Mouse (Mus musculus) liver, embryonic 14.5 days (tissue): ENCODE data around the gene Cyth2. TPM values are rescaled to one million over a fixed set of nuclear protein-coding genes. Genes with fewer than 3 reads are reported as not detected.
A peak's percentile ranks its signal among the peaks of the same experiment; 100 is the strongest.

ENCODE experiments used
- ATAC-seq: fragments of 200-750 bp; cut with Nextera tagmentation; 2 replicates; pipeline ENCODE4 v1.8.0; 2017; ENCODE audit warnings: moderate number of reproducible peaks, mild to moderate bottlenecking, moderate library complexity; ENCODE audit not compliant: insufficient read depth
- DNase-seq, 3 experiments: peaks; one replicate each; pipeline ENCODE4 v3.0.0-alpha.2; 2012 to 2013; ENCODE audit warnings: low read depth in 3 of 3, low spot score in 3 of 3
- H3K27ac ChIP-seq: fragments of 300-500 bp; sonication (generic); 2 replicates; pipeline ENCODE4 v1.5.1; 2014; ENCODE audit warnings: moderate library complexity, mild to moderate bottlenecking, control low read depth, inconsistent platforms
- H3K27me3 ChIP-seq: fragments of 300-500 bp; sonication (generic); 2 replicates; pipeline ENCODE4 v1.6.1; 2014; ENCODE audit warnings: mild to moderate bottlenecking, low read length, moderate library complexity; ENCODE audit not compliant: control insufficient read depth, insufficient read depth
- H3K36me3 ChIP-seq: fragments of 300-500 bp; sonication (generic); replicated peaks from 2 replicates; pipeline ENCODE4 v1.6.1; 2014; ENCODE audit warnings: low read depth; ENCODE audit not compliant: control insufficient read depth, insufficient read depth
- H3K4me1 ChIP-seq, 2 experiments: fragments of 200-500 bp in 1 of 2; fragments of 300-500 bp in 1 of 2; sonication (generic) in 1 of 2; replicated peaks; 2 replicates each; pipeline ENCODE4 v1.6.1; 2012 to 2014; ENCODE audit warnings: antibody characterized with exemption in 1 of 2, inconsistent platforms in 1 of 2, low read length in 1 of 2; ENCODE audit not compliant: control insufficient read depth in 2 of 2, insufficient read depth in 2 of 2
- H3K4me2 ChIP-seq: fragments of 300-500 bp; sonication (generic); 2 replicates; pipeline ENCODE4 v1.6.1; 2014; ENCODE audit warnings: low read depth, mild to moderate bottlenecking, control low read depth, moderate library complexity
- H3K4me3 ChIP-seq, 2 experiments: fragments of 200-500 bp in 1 of 2; fragments of 300-500 bp in 1 of 2; sonication (generic) in 1 of 2; 2 replicates each; pipeline ENCODE4 v1.5.1; 2012 to 2014; ENCODE audit warnings: low read depth in 2 of 2, low read length in 2 of 2, mild to moderate bottlenecking in 2 of 2, control low read depth in 1 of 2, inconsistent platforms in 1 of 2, moderate library complexity in 1 of 2; ENCODE audit not compliant: insufficient read depth in 1 of 2
- H3K9ac ChIP-seq: fragments of 300-500 bp; sonication (generic); replicated peaks from 2 replicates; pipeline ENCODE4 v1.6.1; 2014; ENCODE audit warnings: mild to moderate bottlenecking, control low read depth, moderate library complexity
- H3K9me3 ChIP-seq: fragments of 300-500 bp; sonication (generic); 2 replicates; pipeline ENCODE4 v1.6.1; 2016; ENCODE audit warnings: low read length, mixed read lengths; ENCODE audit not compliant: control insufficient read depth
- CTCF ChIP-seq: IDR thresholded peaks from 2 replicates; pipeline ENCODE4 v1.5.1; 2016; ENCODE audit warnings: antibody characterized with exemption, low read depth, control low read depth
- EP300 ChIP-seq: IDR thresholded peaks from 2 replicates; pipeline ENCODE4 v1.6.1; 2016; ENCODE audit warnings: antibody characterized with exemption, low read depth
- WGBS: fragments of 180-500 bp; shearing (Covaris S2); extraction: QIAGEN DNeasy Blood & Tissue Kit; methylation state at CpG from one replicate; pipeline ENCODE4 v1.1.7; 2014; ENCODE audit not compliant: insufficient replicate concordance; 5-methylcytosine and 5-hydroxymethylcytosine counted together
- polyA plus RNA-seq, 2 experiments: library from polyadenylated mRNA; depleted of rRNA in 1 of 2; stranded (reverse) in 1 of 2; unstranded in 1 of 2; fragments of >200 nt; fragmentation: Nextera tagmentation in 1 of 2; extraction: Ambion mirVana in 1 of 2; gene quantifications; 2 replicates each; pipeline versions ENCODE4 v1.2.1 to v1.2.3; 2012 to 2014

Gene Cyth2
- polyA plus RNA-seq (2012; rRNA removed) (14.5 and 19.4 TPM in 2 replicates), polyA plus RNA-seq (2014; fragmentation: Nextera tagmentation; extraction: Ambion mirVana) (23.0 and 26.5 TPM in 2 replicates)

- Histone ChIP-seq H3K4me1 (peaks cover 0 to 12% of the 10 kb centered on the region in 2 experiments; a peak in 3 of 4 replicates), H3K27ac (peak within 1 kb of the TSS; percentile 89), H3K36me3 (peaks cover 34% of the 10 kb centered on the region), H3K27me3 (no peaks in the 10 kb centered on the region), H3K9me3 (no peaks in the 10 kb centered on the region), H3K4me3 (peak within 1 kb of the TSS; percentile 93 to 97), H3K9ac (peak within 1 kb of the TSS; percentile 99), H3K4me2 (peak within 1 kb of the TSS; percentile 82)
- under 1% methylated on average over 79 of the region's 92 CpGs for WGBS
- DNase-seq: peak; percentile 99
- TF ChIP-seq EP300: no peak
- TF ChIP-seq CTCF: 0 out of 2 replicates have a peak, but pooled peaks have one; percentile 5
- ATAC-seq: peak; percentile 99
Measured at GRCm38 (mm10) chr7:45813787-45814779, at the start of gene Cyth2. Cyth2 (minus strand) TSS chr7:45814581.

- Histone ChIP-seq H3K9me3 (no peaks in the 10 kb centered on the region), H3K4me3 (no peak overlapping the region), H3K4me2 (no peak overlapping the region), H3K9ac (no peak overlapping the region), H3K36me3 (no peaks in the 10 kb centered on the region), H3K27ac (no peak overlapping the region), H3K4me1 (peaks cover 0 to 3% of the 10 kb centered on the region in 2 experiments; a peak in 2 of 4 replicates), H3K27me3 (peaks cover 24% of the 10 kb centered on the region)
- TF ChIP-seq EP300 (no peak), CTCF (no peak)
- DNase-seq (no peak), ATAC-seq (no peak)
- WGBS: 64% methylated on average over 7 of the region's 7 CpGs
Measured at GRCm38 (mm10) chr7:45862804-45863203, 48.4 kb upstream of the Cyth2 start.

- 35% methylated on average over 4 of the region's 4 CpGs for WGBS
Measured at GRCm38 (mm10) chr7:45859008-45859407, 44.6 kb upstream of the Cyth2 start.

GRCm38 (mm10) chr7:45856950-45857901 is 42.8 kb upstream of the Cyth2 start:
- Histone ChIP-seq H3K4me2 (peak overlapping the region; percentile 18), H3K4me3 (peak overlapping the region in 1 of 2 experiments; percentile 12; a peak in 1 of 4 replicates), H3K9ac (no peak overlapping the region), H3K4me1 (no peaks in the 10 kb centered on the region), H3K9me3 (no peaks in the 10 kb centered on the region), H3K27ac (no peak overlapping the region), H3K36me3 (no peaks in the 10 kb centered on the region), H3K27me3 (peaks cover 18% of the 10 kb centered on the region)
- ATAC-seq (no peak), DNase-seq (no peak)
- TF ChIP-seq EP300 (no peak), CTCF (no peak)
- 2% methylated on average over 30 of the region's 30 CpGs for WGBS

More at GRCm38 (mm10) chr7:45859008-45859407, 44.6 kb upstream of the Cyth2 start:
- TF ChIP-seq CTCF (no peak), EP300 (no peak)
- Histone ChIP-seq H3K9me3 (no peaks in the 10 kb centered on the region), H3K4me1 (no peaks in the 10 kb centered on the region), H3K36me3 (no peaks in the 10 kb centered on the region), H3K4me3 (no peak overlapping the region), H3K9ac (no peak overlapping the region), H3K27ac (no peak overlapping the region), H3K27me3 (peaks cover 18% of the 10 kb centered on the region), H3K4me2 (no peak overlapping the region)
- DNase-seq (no peak), ATAC-seq (no peak)
